Mouse (Mus musculus) heart, adult 9 months (tissue): ENCODE data around the gene Egfl7.

Experiments used
- DNase-seq, 2 experiments: peaks; one replicate each; pipeline ENCODE4 v3.0.0; 2022; ENCODE audit warnings: low spot score in 2 of 2

Egfl7 gene

DNA sequence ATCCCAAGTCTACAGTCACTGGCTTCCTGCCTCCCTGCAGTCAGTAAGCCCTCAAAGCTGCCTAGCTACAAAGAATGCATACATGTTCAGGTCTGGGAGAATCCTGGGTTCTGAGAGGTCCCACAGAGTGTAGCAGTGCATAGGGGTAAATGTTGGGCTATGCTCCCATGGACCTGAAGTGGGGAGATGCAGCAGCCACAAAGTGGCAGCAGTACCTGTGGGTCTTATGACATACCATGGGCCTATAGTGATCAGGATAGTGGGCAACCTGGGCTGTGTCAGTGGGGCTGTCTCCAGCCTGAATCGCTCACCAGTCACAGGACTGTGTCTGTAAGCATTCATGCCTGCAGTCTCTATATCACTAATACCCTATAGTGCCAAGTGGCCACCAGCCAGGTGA is at the start of gene Egfl7:
TSS of gene Egfl7 (plus strand) at position 301 of the 400 bp plus-strand sequence.
- DNase-seq = no peak

DNA sequence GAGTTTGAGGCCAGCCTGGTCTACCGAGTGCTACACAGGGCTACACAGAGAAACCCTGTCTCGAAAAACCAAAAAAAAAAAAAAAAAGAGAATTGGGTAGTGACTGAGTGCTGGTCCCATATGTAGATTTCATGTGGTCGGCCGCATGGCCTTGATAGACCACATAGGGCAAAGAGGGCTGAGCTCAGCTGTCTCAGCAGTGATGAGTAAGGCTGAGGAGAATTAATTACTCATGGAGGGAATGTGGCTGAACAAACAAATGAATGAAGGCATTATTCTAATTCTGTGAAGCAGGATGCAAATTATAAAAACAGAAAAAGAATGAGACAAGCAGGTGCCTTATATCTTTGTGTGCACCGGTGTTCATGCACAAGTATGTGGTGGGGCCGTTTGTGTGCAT is 48.0 kb upstream of the Egfl7 start:
- no peak for DNase-seq

DNA sequence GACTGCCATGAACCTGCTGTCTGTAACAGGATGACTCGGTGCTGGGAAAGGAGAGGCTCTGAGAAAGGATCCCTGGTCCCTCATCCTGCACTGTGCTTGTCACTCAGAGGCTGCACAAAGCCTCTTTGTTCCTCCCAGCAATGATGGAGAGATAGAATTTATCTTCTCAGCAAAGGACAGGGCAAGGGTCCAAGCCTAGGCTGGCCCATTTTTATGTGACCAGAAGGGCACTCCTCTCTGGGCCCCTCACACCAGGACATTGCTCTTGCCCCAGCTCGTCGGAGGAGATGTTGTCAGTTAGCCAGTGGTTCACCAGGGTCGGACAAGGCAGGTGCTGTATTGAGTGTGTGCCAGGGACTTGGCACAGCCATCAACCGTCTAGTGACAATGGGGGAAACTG is 46.6 kb upstream of the Egfl7 start:
- no peak for DNase-seq

DNA sequence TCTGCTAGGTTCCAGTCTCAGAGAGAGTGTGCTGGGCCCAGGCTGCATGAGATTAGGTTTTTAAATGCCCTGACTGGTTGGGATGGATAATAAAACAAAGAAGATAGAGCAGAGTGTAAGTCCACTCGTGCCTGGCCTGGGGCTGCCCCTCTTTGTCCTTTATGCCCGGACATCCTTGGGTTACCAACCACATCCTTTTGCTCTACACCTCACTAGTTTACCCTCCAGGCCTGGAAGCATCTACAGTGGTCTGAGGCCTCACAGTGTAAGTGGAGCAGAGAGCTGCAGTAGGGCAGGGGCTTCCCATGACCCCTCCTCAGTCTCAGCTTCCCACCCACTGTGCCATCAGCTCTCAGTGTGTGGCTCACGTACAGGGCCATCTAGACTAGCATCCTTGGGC is 45.7 kb upstream of the Egfl7 start:
- DNase-seq = no peak

DNA sequence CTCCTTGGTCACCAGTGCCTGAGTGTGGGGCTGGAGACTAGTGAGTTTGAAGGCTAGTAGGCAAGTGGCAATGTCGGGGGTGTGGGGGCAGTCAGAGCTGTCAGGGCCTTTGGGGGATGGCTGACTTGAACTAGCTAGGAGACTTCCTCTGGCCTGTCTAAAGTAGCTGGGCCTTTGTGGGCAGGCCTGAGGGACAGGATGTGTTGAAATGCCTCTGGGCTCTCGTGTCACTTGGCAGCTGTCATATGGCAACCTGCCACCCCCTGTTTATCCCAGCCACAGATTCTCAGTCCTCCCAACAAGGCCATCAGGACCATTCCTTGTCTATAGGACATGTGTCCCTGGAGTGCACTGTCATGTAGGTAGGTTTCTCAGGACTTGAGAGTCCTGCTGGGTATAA is 45.2 kb upstream of the Egfl7 start:
- peak; percentile 82 to 86 for DNase-seq

DNA sequence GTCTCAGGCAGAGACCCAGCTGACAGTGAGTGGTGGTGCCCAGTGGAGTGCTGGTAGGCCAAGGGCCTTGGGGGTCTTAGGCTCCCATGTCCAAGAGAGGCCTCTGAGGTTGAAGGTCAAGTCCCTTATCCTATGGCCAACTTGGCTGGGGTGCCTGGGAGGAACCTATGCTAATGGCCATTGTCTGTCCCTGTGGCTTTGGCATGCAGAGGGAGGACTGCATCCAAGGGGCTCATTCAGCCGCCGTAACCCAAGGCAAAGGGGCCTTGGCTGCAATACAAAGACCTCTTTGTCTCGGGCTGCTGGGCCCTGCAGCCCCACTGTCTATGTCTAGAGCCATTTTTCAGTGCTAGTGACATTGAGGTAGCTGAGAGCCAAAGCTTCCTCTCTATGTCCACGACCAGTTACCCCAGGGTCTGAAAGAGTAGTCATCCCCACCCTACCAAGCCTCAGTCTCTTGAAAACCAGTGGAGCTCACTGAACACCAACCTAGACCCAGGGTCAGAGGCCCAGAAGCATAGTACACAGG is 44.2 kb upstream of the Egfl7 start:
- no peak for DNase-seq

DNA sequence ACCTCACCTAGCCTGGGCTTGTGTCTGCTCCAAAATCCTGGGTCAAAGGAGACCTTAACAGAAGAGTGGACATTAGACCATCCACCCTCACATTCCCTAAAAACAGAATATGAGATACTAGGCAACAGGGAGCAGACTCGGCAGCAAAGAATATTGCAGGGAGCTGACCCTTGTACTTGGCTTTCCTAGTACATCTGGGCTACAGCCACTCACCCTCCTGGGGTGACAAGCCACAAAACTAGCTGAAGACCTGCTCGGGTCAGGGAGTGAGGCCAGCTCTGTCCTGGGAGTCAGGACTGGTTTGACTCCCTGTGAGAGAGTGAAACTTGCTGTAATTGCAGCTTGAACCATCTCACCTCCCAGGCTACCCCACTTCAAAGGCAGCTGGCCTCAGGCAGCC is 40.3 kb upstream of the Egfl7 start:
- DNase-seq = no peak

DNA sequence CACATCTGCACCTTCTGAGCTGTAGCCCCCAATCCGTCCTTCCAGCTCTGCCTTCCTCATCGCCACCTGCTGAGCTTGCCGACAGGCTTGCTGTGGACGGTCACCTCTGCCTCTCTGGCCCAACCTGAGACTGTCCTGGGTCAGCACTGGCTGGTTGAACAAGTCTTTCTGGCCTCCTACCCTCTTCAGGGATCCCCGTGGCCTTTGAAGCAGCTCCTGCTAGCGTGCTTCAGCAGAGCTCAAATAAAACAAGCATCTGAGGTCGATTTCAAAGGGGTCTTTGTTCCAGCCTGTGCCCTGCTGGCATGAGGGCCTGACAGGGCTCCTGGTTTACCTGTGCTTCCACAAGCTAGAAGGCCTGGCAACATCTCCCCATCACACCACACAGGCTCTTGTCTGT is 39.1 kb upstream of the Egfl7 start:
- DNase-seq = no peak

DNA sequence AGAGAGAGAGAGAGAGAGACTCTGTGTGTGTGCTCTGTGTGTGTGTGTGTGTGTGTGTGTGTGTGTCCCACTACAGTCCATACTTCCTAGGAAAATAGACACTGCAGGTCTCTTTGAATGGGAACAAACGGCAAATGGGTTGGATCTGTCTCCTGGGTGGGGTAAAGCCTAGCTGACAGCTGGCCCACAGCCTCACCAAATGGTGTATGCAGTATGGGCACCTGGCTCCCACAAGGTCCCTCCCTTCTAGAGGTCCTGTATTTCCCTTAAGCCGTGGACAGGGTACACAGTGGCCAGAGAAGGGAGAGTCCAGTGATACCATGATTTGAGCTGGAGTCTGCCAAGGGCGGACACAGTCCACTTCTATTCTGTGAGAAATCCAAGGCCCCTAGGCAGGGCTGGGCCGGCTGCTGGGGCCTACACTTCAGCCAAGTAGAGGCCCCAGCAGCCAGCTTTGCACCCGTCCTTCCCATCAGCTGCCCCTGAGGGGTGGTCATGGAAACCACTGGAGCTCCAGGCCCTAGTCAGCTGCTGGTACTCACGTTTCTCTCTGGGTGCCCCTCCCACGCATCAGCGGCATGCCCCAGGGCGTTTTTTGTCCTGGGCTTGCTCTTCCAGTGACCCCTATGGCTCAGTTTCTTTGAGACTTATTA is 38.4 kb upstream of the Egfl7 start:
- DNase-seq = no peak

DNA sequence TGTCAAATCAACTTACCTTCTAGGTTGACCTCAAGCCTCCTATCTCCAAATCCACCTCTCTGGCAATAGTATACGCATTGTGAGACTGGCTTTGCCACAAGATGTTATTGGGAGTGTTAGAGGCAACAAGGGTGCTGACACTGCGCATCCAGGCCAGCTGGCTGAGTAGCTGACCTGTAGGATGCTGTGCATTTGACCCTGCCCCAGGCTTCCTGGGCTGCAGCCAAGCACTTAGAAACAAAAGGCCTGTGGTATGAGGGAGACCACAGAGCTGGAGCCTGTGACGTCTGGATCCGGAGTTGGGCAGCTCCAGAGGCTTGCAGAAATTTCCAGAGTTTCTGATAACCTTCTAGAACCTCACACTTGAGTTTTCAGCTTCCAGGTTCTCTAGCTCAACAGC is 36.7 kb upstream of the Egfl7 start:
- DNase-seq = peak in 1 of 2 experiments; percentile 33

DNA sequence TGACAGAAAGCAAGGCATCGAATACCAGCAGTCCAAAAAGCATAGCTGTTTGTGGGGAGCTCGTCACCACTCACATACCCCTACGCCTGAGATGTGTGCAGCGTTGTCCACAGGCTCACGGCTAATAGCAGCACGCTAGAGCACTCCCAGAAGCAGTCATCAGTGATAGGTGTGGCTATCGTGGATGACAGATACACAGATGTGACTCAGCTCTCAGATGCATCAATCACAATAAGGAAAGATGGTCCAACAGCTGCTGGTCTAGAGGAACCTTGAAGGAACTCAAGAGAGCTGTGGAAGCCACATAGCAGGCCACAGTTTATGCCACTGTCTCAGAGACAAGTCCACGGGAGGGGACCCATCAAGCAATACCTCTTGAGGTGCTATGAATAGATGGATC is 36.0 kb upstream of the Egfl7 start:
- no peak for DNase-seq

DNA sequence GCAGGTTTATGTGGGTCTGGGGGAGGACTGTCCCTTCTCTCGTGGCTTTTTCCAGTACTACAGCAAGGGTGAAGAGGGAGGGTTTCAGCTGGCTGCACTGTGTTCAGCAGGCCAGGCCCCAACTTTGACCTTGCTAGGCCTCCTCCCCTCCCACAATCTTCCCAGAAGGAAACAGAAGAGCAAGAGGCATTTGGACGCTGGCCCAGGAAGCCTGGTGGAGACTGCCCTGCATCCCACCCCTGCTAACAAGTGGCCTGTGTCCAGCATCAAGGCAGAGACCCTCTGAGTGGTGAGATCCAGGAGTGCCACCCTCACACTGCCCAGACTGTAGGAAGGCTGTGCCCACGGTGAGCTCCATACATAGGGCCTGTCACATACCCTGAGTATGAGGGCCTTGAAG is 35.5 kb upstream of the Egfl7 start:
- peak in 1 of 2 experiments; percentile 35 for DNase-seq

DNA sequence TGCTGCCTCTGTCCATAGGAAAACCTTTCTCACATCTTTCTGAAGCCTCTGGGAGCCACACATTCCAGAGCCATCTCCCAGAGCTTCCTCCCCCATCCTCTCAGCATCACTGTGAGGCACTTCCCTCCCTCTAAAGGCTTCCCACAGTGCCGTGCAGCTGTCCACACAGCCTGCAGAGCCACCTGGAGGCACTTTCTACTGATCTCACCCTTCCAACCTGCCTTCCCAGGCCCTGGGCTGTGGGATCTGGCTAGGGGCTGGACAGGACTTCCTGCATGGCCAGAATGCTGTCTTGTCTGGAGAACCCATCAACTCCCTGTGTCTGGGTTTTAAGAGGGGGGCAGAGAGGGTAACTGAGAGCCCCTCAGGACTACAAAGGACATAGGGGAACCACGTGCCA is 32.3 kb upstream of the Egfl7 start:
- no peak for DNase-seq

DNA sequence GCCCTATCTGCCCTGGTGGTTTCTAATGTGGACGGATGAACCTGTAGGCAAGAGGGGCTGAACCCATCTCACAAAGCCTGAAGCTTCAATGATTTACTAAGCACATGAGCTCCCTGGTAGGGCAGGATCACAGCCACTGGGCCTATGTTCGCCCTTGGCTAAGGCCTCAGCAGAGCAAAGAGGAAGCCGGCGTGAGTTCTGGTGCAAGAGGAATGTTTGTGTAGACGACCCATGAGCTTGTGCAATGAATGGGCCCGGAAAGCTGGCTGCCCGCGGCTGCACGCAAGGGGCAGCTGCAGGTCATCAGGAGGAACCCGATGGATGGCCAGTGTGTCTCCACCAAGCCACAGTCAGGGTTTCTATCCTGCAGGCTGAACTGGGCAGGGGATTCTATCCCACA is 30.0 kb upstream of the Egfl7 start:
- DNase-seq = no peak

DNA sequence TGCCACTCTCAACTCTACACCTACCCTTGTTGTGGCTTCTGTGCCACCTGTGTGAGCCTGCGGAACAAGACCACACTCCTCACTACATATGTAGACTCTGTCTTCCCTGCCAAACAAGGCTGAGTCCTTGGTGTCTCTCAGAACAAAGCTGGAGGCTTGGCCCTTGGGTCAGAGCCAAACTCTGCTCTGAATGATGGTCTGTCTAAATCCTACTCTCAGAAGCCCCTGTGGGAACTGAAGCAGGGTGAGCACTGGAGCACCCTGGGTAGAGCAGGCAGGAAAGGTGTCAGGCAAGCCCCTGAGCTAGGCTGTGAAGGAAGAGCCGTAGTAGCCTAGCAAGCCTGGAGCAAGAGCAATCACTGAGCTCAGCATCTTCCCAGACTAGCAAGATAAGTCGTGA is 29.6 kb upstream of the Egfl7 start:
- DNase-seq = no peak

DNA sequence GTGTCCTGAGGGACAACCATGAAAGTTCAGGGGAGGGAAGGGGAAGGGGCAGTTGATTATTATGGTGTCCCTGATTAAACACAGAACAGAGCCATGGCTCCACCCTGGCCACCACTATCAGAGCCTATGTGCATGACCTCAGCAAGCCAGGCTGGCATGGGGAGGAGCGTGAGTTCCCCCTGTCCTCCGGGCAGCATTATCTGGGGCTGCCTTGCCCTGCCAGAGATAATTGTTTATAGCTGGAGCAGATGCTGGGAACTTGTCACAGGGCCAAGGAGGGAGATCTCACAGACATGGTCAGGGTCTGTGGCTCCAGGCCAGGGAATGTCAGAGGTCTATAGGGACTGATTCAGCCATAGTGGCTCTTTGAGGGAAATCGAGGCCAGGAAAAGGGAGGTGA is 29.0 kb upstream of the Egfl7 start:
- DNase-seq = no peak

DNA sequence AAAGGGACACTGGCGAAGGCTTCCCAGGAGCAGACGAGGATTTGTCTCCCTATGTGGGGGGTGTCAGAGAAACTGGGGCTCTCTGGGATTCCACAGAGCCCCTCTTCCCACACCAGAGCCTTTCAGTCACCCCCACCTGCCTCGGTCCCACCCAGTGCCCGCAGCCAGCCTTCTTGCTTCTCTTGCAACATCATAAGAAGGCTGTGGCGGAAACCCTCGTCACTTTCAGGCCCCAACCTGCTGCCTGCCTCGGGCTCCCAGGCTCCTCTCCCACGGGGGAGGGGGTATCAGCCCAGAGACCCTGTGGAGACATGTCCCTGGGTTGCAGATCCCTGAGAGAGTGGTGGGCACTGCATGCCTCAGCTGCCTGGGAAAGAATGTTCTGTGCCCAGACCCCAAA is 28.4 kb upstream of the Egfl7 start:
- DNase-seq = no peak

DNA sequence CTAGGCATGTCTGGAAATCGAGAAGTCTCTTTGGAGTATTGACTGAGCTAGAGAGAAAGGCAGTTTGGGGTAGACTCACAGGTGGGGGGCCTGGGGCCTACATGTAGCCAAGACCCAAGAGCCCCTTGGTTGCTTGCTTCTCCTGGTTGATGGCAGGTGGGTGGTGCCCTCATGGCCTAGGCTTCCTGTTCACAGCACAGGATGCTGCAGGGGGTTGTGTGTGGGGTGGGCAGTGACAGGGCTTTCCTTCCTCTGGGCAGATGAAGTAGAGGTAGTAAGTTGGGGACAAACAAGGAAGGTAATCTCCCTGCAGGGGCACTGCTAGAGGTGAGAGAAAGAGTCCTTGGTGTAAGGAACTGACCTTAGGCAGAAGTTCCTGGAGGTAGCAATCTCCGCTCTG is 27.7 kb upstream of the Egfl7 start:
- DNase-seq = no peak

DNA sequence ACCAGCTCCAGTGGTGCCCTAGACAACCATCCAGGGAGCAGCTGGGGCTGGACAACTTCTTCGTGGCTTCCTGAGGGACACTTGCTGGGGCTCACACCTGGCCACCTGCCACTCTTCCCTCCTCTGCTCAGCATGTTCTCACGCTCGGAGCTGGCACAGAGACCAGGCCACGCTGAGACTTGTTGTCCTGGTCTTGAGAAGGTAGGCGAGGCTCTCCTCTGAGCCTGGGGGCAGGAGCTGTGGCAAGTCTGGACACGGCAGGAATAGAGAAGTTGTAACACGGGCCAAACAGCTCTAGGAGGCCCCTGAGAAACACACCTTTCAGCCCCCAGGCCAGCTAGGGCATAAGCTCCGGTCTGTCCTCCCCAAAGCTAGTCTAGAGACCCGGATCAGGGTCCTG is 25.9 kb upstream of the Egfl7 start:
- no peak for DNase-seq

DNA sequence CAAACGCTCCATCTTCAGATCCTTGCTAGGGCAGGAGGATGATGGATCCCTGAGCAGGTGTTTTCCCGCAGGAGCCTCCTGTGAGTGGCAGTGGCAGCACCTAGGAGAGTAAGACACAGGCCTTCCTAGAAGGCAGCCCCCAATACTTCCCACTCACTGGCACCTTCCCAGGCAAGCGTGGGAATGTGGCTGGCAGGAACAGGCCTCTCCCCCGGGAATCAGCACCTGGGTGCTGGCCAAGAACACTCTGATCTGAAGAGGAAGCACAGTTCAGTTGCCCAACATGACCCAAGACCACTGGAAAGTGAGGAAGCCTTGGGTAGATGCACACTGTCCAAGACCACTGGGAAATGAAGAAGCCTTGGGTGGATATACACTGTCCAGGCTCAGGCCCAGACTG is 24.7 kb upstream of the Egfl7 start:
- DNase-seq = peak; percentile 68 to 71

DNA sequence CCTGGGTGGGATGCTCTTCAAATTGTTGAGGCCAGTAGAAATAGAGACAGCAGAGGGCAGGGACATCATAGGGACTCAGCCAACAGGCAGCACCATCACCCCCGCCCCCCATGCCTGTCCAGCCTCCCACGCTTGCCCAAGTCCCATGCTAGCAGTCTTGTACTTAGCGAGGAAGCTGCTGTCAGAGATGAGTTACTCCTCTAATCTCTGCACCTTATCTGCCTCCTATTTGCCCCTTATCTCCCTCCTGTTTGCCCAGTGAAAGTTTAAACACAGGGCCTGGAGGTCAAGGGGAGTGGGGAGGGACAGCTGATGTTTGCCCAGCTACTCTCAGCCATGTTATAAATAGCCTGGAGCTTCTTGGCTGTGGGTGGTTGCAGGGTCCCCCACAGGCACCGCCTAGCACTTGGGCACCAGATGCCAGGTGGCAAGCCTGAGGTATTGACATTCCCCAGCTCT is 23.2 kb upstream of the Egfl7 start:
- no peak for DNase-seq

DNA sequence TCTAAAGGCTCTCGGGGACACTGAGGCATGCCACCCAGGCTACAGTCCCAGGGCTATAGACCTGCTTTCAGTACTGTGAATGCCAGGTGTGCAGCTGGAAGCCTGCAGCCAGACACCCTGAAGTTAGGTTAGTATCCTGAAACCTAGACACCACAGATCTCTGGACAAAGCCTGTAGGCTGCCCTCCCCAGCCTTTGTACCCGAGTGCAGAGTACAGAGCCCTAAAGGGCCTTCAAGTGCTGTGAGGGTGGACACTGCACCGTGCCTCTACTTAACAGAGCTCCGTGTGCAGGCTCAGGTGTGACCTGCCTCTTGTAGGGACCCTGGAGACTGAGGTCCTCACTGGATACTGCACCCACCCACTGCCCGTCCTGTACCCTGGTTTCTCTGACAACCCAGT is 19.3 kb upstream of the Egfl7 start:
- DNase-seq = no peak

DNA sequence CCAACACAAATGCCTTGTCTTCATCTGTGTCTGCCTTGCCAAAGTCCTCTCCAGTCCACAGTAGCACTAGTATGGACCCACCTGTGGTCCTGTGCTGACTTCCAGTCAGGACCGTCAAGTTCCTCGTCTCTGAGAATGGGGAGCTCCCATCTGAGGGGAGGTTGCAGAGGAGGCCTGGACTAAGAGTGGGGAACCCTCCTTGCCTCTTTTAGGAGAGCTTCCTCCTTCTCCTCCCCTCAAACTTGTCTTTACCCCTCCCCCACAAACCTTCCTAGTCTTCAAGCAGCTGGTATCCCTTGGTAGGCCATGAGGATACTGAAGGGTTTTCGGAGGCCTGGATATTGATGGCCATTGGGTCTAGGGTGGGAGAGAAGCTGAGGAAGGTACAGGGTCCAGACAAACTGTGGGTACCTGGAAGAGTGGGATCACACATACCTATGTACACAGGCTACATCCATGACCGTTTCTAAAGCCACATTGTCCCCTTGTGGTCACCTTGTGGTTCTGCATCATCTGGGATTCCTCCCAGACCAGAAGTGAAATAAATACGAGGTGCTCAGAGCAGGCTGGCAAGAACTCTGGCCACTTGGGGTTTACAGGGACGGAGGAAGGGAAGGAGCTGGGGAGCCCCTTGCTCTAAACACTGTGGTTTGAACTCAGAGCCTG is 18.3 kb upstream of the Egfl7 start:
- DNase-seq = peak in 1 of 2 experiments; percentile 59

DNA sequence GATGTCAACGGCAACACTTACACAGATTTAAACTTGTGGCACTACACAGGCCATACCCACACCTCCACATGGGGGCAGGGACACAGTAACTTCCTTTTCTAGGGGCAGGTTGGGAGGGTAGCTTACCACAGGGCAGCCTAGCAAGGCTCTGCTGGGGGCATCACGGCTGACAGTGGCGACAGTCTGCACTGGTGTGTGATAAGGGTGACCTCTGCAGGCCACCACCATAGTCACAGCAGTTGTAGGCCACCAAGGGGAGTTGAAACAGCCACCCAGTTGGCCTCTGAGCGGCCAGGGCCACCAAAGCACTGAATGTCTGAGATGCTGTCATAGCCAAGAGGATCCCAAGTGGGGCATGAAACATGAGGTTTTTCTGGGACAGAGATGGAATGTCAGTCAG is 13.6 kb upstream of the Egfl7 start:
- DNase-seq = peak in 1 of 2 experiments; percentile 47
